Mouse (Mus musculus) hindbrain, embryonic 15.5 days (tissue): Measurements from ENCODE around the gene Olfr50. TPM values are rescaled to one million over a fixed set of nuclear protein-coding genes. Genes with fewer than 3 reads are reported as not detected.

Experiments
- ATAC-seq: fragments of 200-750 bp; cut with Nextera tagmentation; 2 replicates; pipeline ENCODE4 v1.8.0; 2017; ENCODE audit warnings: low read depth, moderate number of reproducible peaks, moderate TSS enrichment; ENCODE audit not compliant: low FRiP score
- H3K27ac ChIP-seq: fragments of 300-500 bp; sonication (generic); replicated peaks from 2 replicates; pipeline ENCODE4 v1.5.1; 2015; ENCODE audit warnings: mild to moderate bottlenecking, inconsistent platforms
- H3K27me3 ChIP-seq: fragments of 300-500 bp; sonication (generic); 2 replicates; pipeline ENCODE4 v1.6.1; 2015; ENCODE audit warnings: control low read depth, inconsistent platforms
- H3K36me3 ChIP-seq: fragments of 300-500 bp; sonication (generic); 2 replicates; pipeline ENCODE4 v1.6.1; 2015; ENCODE audit warnings: control low read depth, inconsistent platforms
- H3K4me1 ChIP-seq: fragments of 300-500 bp; sonication (generic); replicated peaks from 2 replicates; pipeline ENCODE4 v1.6.1; 2015; ENCODE audit warnings: control low read depth, inconsistent platforms
- H3K4me2 ChIP-seq: fragments of 300-500 bp; sonication (generic); 2 replicates; pipeline ENCODE4 v1.6.1; 2015; ENCODE audit warnings: moderate library complexity, mild to moderate bottlenecking, inconsistent platforms
- H3K4me3 ChIP-seq: fragments of 300-500 bp; sonication (generic); 2 replicates; pipeline ENCODE4 v1.5.1; 2015; ENCODE audit warnings: mild to moderate bottlenecking, inconsistent platforms
- H3K9ac ChIP-seq: fragments of 300-500 bp; sonication (generic); 2 replicates; pipeline ENCODE4 v1.6.1; 2015; ENCODE audit warnings: inconsistent platforms
- H3K9me3 ChIP-seq: fragments of 300-500 bp; sonication (generic); 2 replicates; pipeline ENCODE4 v1.6.1; 2016; ENCODE audit warnings: control low read depth, inconsistent platforms
- WGBS: fragments of 180-500 bp; shearing (Covaris S2); methylation state at CpG from one replicate; pipeline ENCODE4 v1.1.7; 2015; 5-methylcytosine and 5-hydroxymethylcytosine counted together
- polyA plus RNA-seq: library from polyadenylated mRNA; unstranded; fragments of >200 nt; fragmentation: Nextera tagmentation; extraction: Ambion mirVana; gene quantifications from 2 replicates; pipeline ENCODE4 v1.2.1, GENCODE M21; 2015

The Olfr50 gene
- not detected in 2 replicates for polyA plus RNA-seq

DNA sequence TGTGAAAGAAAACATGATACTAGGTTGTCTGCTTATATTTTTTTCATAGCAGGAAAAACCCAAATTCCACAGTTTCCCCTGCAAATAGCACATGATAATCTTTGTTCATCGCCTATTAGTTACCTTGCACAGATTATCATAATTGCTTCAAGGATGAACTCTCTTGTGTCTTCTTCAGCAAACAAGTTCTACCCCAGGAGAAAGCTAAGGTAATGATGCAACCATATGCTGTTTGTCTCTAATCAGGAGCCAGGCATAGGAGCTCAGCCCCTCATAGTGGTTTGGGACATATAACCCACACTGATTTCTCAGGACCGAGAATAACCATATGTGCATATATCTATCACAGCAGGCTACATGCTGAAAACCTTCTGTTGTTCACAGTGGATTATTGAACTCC is at the start of gene Olfr50:
Gene Olfr50 (plus strand): TSS at position 301 of the 400 bp plus-strand sequence.
- Histone ChIP-seq H3K27ac (no peak within 1 kb of the TSS), H3K4me2 (no peak within 1 kb of the TSS), H3K4me1 (no peaks in the 10 kb centered on the region), H3K36me3 (no peaks in the 10 kb centered on the region), H3K4me3 (no peak within 1 kb of the TSS), H3K9ac (no peak within 1 kb of the TSS), H3K9me3 (peaks cover 15% of the 10 kb centered on the region), H3K27me3 (no peaks in the 10 kb centered on the region)
- no peak for ATAC-seq
- WGBS, result 83% methylated on average over 2 of the region's 2 CpGs

DNA sequence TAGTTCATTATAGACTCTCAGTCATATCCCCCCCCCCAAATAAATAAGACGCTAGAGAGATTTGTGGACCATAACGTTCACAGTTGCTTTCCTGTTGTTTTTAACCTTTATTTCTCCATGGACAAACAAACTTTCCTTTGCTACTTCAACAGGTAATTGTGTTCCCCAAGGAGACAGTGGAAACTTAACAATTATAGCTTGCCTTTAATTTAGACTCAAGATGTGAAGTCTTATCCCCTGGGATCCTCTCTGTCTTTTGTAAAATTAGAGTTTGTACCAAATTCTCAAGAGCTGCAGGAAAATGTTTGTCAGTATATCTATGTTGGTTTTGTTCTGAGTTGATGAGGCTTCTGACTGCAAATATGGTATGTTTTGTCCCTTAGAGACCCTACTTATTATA is 6.4 kb upstream of the Olfr50 start, which contains the start of gene Olfr348:
Gene Olfr348 (plus strand): TSS at position 301 of the 400 bp plus-strand sequence.
- WGBS, result 74% methylated on average over 2 of the region's 2 CpGs
- H3K27ac ChIP-seq, result no peak within 1 kb of the TSS
- no peak for ATAC-seq
- no peaks in the 10 kb centered on the region for H3K36me3 ChIP-seq
- peaks cover 10% of the 10 kb centered on the region for H3K9me3 ChIP-seq
- H3K27me3 ChIP-seq, result no peaks in the 10 kb centered on the region
- H3K4me1 ChIP-seq, result no peaks in the 10 kb centered on the region
- H3K4me2 ChIP-seq, result no peak within 1 kb of the TSS
- H3K9ac ChIP-seq, result no peak within 1 kb of the TSS
- no peak within 1 kb of the TSS for H3K4me3 ChIP-seq

DNA sequence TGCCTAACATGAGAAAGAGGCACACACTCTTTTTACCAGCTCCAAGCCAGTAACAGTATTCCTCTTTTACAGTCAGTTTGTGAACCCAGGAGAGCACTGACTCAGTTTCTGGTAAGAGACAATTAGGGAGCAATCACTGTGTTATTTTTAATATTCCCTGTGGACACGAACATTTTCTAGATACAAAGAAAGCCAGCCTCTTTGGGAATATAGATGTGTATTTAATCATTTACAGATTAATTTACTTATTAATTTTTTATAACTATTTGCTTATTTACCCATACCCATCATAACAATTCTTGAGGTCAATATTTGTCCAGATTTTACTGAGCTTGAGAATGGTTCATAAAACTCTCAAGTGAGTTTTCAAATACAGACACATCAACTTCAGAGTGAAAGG is 26.6 kb downstream of the Olfr50 start, which contains the start of gene Olfr3:
Gene Olfr3 (minus strand): TSS at position 101 of the 400 bp plus-strand sequence.
- no peak for ATAC-seq
- H3K4me2 ChIP-seq, result no peak within 1 kb of the TSS
- H3K27me3 ChIP-seq, result no peaks in the 10 kb centered on the region
- H3K4me3 ChIP-seq, result no peak within 1 kb of the TSS
- H3K9ac ChIP-seq, result no peak within 1 kb of the TSS
- no peaks in the 10 kb centered on the region for H3K36me3 ChIP-seq
- WGBS, result 79% methylated on average over 1 of the region's 1 CpGs
- no peak within 1 kb of the TSS for H3K27ac ChIP-seq
- no peaks in the 10 kb centered on the region for H3K4me1 ChIP-seq
- H3K9me3 ChIP-seq, result peaks cover 6% of the 10 kb centered on the region; the same call in 1 of the 2 replicates

DNA sequence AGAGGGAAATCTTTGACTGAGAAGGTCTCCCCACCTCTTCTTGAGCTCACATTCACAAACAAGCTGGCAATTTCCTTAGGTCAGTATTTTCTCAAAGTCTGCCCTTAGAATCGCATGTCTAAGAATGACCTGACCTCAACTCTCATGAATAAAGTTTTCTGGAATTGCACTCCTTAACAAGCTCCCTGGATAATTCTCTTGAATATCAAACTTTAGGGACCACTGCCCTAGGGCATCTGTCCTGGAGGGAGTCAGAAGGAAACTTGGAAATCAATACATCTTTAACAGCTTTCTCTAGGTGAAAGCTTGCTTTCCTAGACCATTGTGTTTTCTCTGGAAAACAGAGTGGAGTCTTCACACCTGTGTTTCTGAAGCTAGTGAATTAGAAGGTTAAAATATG is 55.7 kb downstream of the Olfr50 start, which contains the start of gene Olfr350:
Gene Olfr350 (plus strand): TSS at position 301 of the 400 bp plus-strand sequence.
- no peak for ATAC-seq
- H3K9me3 ChIP-seq, result no peaks in the 10 kb centered on the region; the same call in 1 of the 2 replicates
- no peaks in the 10 kb centered on the region for H3K36me3 ChIP-seq
- no peak within 1 kb of the TSS for H3K9ac ChIP-seq
- no peak within 1 kb of the TSS for H3K27ac ChIP-seq
- 83% methylated on average over 1 of the region's 1 CpGs for WGBS
- no peaks in the 10 kb centered on the region for H3K27me3 ChIP-seq
- no peak within 1 kb of the TSS for H3K4me2 ChIP-seq
- no peak within 1 kb of the TSS for H3K4me3 ChIP-seq
- H3K4me1 ChIP-seq, result no peaks in the 10 kb centered on the region

Other genes starting within 250 kb of the Olfr50 start
- gene Olfr344, start 223.9 kb upstream of the Olfr50 start, polyA plus RNA-seq, result not detected in 2 replicates
- gene Olfr345, start 150.5 kb upstream of the Olfr50 start, polyA plus RNA-seq, result not detected in 2 replicates
- gene Olfr346, start 104.8 kb upstream of the Olfr50 start, polyA plus RNA-seq, result not detected in 2 replicates
- gene Olfr347, start 58.6 kb upstream of the Olfr50 start, polyA plus RNA-seq, result not detected in 2 replicates
- gene Olfr348, start 6.3 kb upstream of the Olfr50 start, polyA plus RNA-seq, result not detected in 2 replicates
- gene Olfr3, start 26.5 kb downstream of the Olfr50 start, polyA plus RNA-seq, result not detected in 2 replicates
- not detected in 2 replicates for gene Olfr350, start 55.8 kb downstream of the Olfr50 start, polyA plus RNA-seq
- not detected in 2 replicates for gene Olfr351, start 72.1 kb downstream of the Olfr50 start, polyA plus RNA-seq
- gene Olfr352, start 77.9 kb downstream of the Olfr50 start, polyA plus RNA-seq, result not detected in 2 replicates
- not detected in 2 replicates for gene Olfr353, start 102.4 kb downstream of the Olfr50 start, polyA plus RNA-seq
- not detected in 2 replicates for gene Olfr354, start 115.1 kb downstream of the Olfr50 start, polyA plus RNA-seq
- gene Olfr355, start 138.4 kb downstream of the Olfr50 start, polyA plus RNA-seq, result not detected in 2 replicates
- not detected in 2 replicates for gene Olfr356, start 146.6 kb downstream of the Olfr50 start, polyA plus RNA-seq
- not detected in 2 replicates for gene Olfr357, start 203.3 kb downstream of the Olfr50 start, polyA plus RNA-seq
- gene Olfr358, start 218.8 kb downstream of the Olfr50 start, polyA plus RNA-seq, result not detected in 2 replicates